Mouse (Mus musculus): Measurements from ENCODE around the gene Dlgap4. TPM values are rescaled to one million over a fixed set of nuclear protein-coding genes. Genes with fewer than 3 reads are reported as not detected.

The Dlgap4 gene
- polyA plus RNA-seq, 1 experiment from 2014 or later = 74.8 TPM

GRCm38 (mm10) chr2:156766227-156767019, 152.9 kb downstream of the Dlgap4 start:
- H3K4me3 ChIP-seq (ENCODE audit: low read depth, low read length) = no peak overlapping the region
- no peaks in the 10 kb centered on the region for H3K4me1 ChIP-seq (replicated peaks; ENCODE audit: control insufficient read depth, insufficient read depth, low read length)
- WGBS = 65% methylated on average over 10 of the region's 10 CpGs
- no peaks in the 10 kb centered on the region for H3K27me3 ChIP-seq (replicated peaks; ENCODE audit: control insufficient read depth, insufficient read depth, low read length)
- H3K27ac ChIP-seq (ENCODE audit: low read depth) = no peak overlapping the region
- H3K36me3 ChIP-seq (ENCODE audit: control insufficient read depth, insufficient read depth, low read length) = peaks cover 23% of the 10 kb centered on the region
- ATAC-seq (replicated peaks; ENCODE audit: low FRiP score, low TSS enrichment, low read depth) (no peak), DNase-seq (ENCODE audit: low spot score) (no peak)
- H3K9ac ChIP-seq (ENCODE audit: low read length) = no peak overlapping the region
- no peaks in the 10 kb centered on the region for H3K9me3 ChIP-seq (ENCODE audit: control insufficient read depth, low read length)
- no peak overlapping the region for H3K4me2 ChIP-seq (ENCODE audit: low read length)

DNA sequence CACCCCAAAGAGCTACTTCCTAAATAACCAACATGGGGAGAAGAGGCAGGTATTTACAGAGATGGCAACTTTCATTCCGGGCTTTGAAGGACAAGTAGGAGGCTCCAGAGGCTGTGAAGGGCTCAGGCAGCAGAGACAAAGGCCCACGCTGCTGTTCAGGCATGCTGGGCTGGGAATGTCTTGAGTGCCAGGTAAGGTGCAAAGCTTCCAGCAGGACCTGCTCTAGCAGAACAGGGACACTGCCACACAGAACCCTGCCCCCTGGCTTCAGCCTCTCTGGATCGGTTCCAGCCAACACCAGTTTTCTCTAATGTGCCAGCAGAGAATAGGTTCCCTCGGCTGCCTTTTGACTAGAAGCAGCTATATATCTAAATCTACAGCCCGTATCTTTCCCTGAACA, 153.6 kb downstream of the Dlgap4 start:
- Histone ChIP-seq H3K4me3 (ENCODE audit: low read depth, low read length) (no peak overlapping the region), H3K36me3 (ENCODE audit: control insufficient read depth, insufficient read depth, low read length) (peaks cover 16% of the 10 kb centered on the region), H3K27ac (ENCODE audit: low read depth) (no peak overlapping the region), H3K9ac (ENCODE audit: low read length) (no peak overlapping the region), H3K27me3 (replicated peaks; ENCODE audit: control insufficient read depth, insufficient read depth, low read length) (no peaks in the 10 kb centered on the region), H3K9me3 (ENCODE audit: control insufficient read depth, low read length) (no peaks in the 10 kb centered on the region), H3K4me2 (ENCODE audit: low read length) (no peak overlapping the region), H3K4me1 (replicated peaks; ENCODE audit: control insufficient read depth, insufficient read depth, low read length) (no peaks in the 10 kb centered on the region)
- DNase-seq (ENCODE audit: low spot score) = no peak
- ATAC-seq (replicated peaks; ENCODE audit: low FRiP score, low TSS enrichment, low read depth) = no peak
- 68% methylated on average over 5 of the region's 5 CpGs for WGBS

DNA sequence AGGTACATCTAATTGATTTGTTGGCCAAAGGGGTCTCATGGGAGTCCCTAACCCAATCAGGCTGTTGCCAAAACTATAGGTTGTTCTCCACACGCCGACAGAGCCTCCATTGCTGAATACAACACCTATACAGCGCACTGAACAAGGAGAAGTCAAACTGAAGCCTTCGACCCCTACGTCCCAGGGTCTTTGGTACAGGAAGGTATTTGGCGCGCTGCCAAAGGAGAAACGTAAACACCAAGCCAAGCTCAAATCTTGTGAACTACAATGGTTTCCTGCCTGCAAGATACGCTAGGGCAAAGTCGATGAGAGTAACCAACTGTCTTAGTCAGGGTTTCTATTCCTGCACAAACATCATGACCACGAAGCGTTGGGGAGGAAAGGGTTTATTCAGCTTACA, 155.8 kb downstream of the Dlgap4 start:
- no peaks in the 10 kb centered on the region for H3K27me3 ChIP-seq (replicated peaks; ENCODE audit: control insufficient read depth, insufficient read depth, low read length)
- no peak overlapping the region for H3K4me2 ChIP-seq (ENCODE audit: low read length)
- no peak overlapping the region for H3K27ac ChIP-seq (ENCODE audit: low read depth)
- H3K36me3 ChIP-seq (ENCODE audit: control insufficient read depth, insufficient read depth, low read length) = no peaks in the 10 kb centered on the region
- no peak overlapping the region for H3K9ac ChIP-seq (ENCODE audit: low read length)
- DNase-seq (ENCODE audit: low spot score) (no peak), ATAC-seq (replicated peaks; ENCODE audit: low FRiP score, low TSS enrichment, low read depth) (no peak)
- H3K4me3 ChIP-seq (ENCODE audit: low read depth, low read length) = no peak overlapping the region
- 0 out of 2 replicates have a peak, but pooled peaks cover 4% of the 10 kb centered on the region for H3K4me1 ChIP-seq (replicated peaks; ENCODE audit: control insufficient read depth, insufficient read depth, low read length)
- 58% methylated on average over 12 of the region's 12 CpGs for WGBS
- H3K9me3 ChIP-seq (ENCODE audit: control insufficient read depth, low read length) = no peaks in the 10 kb centered on the region

- no peak for ATAC-seq (replicated peaks; ENCODE audit: low FRiP score, low TSS enrichment, low read depth)
- H3K4me1 ChIP-seq (replicated peaks; ENCODE audit: control insufficient read depth, insufficient read depth, low read length) = peaks cover 13% of the 10 kb centered on the region
- H3K4me3 ChIP-seq (ENCODE audit: low read depth, low read length) = no peak overlapping the region
- H3K9me3 ChIP-seq (ENCODE audit: control insufficient read depth, low read length) = no peaks in the 10 kb centered on the region
- H3K9ac ChIP-seq (ENCODE audit: low read length) = no peak overlapping the region
- no peak for DNase-seq (ENCODE audit: low spot score)
- 0 out of 2 replicates have a peak, but pooled peaks cover under 1% of the 10 kb centered on the region for H3K36me3 ChIP-seq (ENCODE audit: control insufficient read depth, insufficient read depth, low read length)
- no peaks in the 10 kb centered on the region for H3K27me3 ChIP-seq (replicated peaks; ENCODE audit: control insufficient read depth, insufficient read depth, low read length)
- H3K4me2 ChIP-seq (ENCODE audit: low read length) = no peak overlapping the region
- H3K27ac ChIP-seq (ENCODE audit: low read depth) = no peak overlapping the region
Measured at GRCm38 (mm10) chr2:156773470-156773869, 160.0 kb downstream of the Dlgap4 start.

GRCm38 (mm10) chr2:156774035-156774737, 160.7 kb downstream of the Dlgap4 start:
- DNase-seq (ENCODE audit: low spot score) = no peak
- Histone ChIP-seq H3K36me3 (ENCODE audit: control insufficient read depth, insufficient read depth, low read length) (0 out of 2 replicates have a peak, but pooled peaks cover 8% of the 10 kb centered on the region), H3K4me2 (ENCODE audit: low read length) (peak overlapping the region; percentile 49), H3K9ac (ENCODE audit: low read length) (peak overlapping the region; percentile 47), H3K27ac (ENCODE audit: low read depth) (peak overlapping the region; percentile 94), H3K4me3 (ENCODE audit: low read depth, low read length) (peak overlapping the region; percentile 42; the same call in 1 of the 2 replicates), H3K4me1 (replicated peaks; ENCODE audit: control insufficient read depth, insufficient read depth, low read length) (peaks cover 16% of the 10 kb centered on the region), H3K27me3 (replicated peaks; ENCODE audit: control insufficient read depth, insufficient read depth, low read length) (no peaks in the 10 kb centered on the region), H3K9me3 (ENCODE audit: control insufficient read depth, low read length) (no peaks in the 10 kb centered on the region)
- ATAC-seq (replicated peaks; ENCODE audit: low FRiP score, low TSS enrichment, low read depth) = no peak
- 61% methylated on average over 13 of the region's 13 CpGs for whole genome bisulfite sequencing

- 0 out of 2 replicates have a peak, but pooled peaks cover 12% of the 10 kb centered on the region for H3K36me3 ChIP-seq (ENCODE audit: control insufficient read depth, insufficient read depth, low read length)
- no peaks in the 10 kb centered on the region for H3K27me3 ChIP-seq (replicated peaks; ENCODE audit: control insufficient read depth, insufficient read depth, low read length)
- peaks cover 16% of the 10 kb centered on the region for H3K4me1 ChIP-seq (replicated peaks; ENCODE audit: control insufficient read depth, insufficient read depth, low read length)
- no peaks in the 10 kb centered on the region for H3K9me3 ChIP-seq (ENCODE audit: control insufficient read depth, low read length)
- DNase-seq (ENCODE audit: low spot score) = peak; percentile 86
- H3K4me2 ChIP-seq (ENCODE audit: low read length) = peak within 1 kb of the TSS; percentile 49
- H3K27ac ChIP-seq (ENCODE audit: low read depth) = peak within 1 kb of the TSS; percentile 94
- peak within 1 kb of the TSS; percentile 42 for H3K4me3 ChIP-seq (ENCODE audit: low read depth, low read length)
- peak within 1 kb of the TSS; percentile 63 for H3K9ac ChIP-seq (ENCODE audit: low read length)
- ATAC-seq (replicated peaks; ENCODE audit: low FRiP score, low TSS enrichment, low read depth) = peak; percentile 87
- WGBS = 4% methylated on average over 28 of the region's 28 CpGs
Measured at GRCm38 (mm10) chr2:156774738-156775454, 161.4 kb downstream of the Dlgap4 start, which contains the start of gene Myl9. Myl9 (plus strand) TSS chr2:156775420.

DNA sequence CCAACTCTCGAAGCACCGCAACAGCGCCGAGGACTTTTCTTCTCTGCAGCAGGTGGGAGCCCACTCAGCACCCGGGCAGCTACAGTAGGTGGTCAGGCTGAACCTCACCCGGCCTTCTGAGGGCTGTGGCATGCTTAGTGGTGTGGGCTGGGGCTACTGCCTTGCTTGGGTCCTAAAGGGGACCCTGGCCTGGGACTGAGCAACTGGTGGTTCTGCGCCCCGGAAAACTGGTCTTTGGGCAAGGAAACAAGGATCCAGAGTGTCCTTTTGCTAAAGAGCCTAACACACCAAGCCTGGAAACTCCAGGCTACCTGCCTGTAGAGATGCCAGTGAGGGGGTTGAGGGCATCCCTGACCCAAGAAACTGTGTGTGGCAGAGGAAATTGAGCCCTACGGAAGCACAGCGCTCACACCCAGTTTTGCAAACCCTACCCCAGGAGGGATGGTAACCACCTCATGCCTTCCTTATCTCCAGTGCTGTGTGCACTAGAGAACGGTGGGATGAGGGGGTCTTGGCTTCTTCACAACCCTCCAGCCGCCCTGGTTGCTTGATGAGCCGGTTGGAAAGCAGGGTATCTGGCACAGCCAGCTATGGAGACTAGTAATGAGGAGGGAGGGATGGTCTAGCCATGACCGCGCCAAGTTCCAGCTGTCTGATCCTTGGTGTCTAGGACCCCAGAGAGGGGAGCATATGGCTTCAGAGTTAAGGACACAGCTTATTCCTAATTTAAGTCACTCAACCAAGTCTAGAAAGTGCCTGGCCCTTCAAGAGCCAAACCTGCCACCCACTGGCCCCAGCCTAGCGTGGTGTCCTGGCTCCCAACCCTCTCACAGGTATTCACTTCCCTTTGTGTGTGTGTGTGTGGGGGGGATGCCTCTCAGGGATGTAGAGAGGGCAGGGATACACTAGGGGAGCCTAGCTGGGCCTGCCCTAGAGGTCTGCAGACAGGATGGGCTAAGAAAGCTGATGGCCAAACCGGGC, 162.2 kb downstream of the Dlgap4 start:
- peak overlapping the region; percentile 49 for H3K4me2 ChIP-seq (ENCODE audit: low read length)
- peak overlapping the region; percentile 94 for H3K27ac ChIP-seq (ENCODE audit: low read depth)
- ATAC-seq (replicated peaks; ENCODE audit: low FRiP score, low TSS enrichment, low read depth) (no peak), DNase-seq (ENCODE audit: low spot score) (peak; percentile 57)
- 30% methylated on average over 17 of the region's 17 CpGs for WGBS
- H3K27me3 ChIP-seq (replicated peaks; ENCODE audit: control insufficient read depth, insufficient read depth, low read length) = no peaks in the 10 kb centered on the region
- H3K4me3 ChIP-seq (ENCODE audit: low read depth, low read length) = peak overlapping the region; percentile 42
- H3K36me3 ChIP-seq (ENCODE audit: control insufficient read depth, insufficient read depth, low read length) = 0 out of 2 replicates have a peak, but pooled peaks cover 14% of the 10 kb centered on the region
- H3K9ac ChIP-seq (ENCODE audit: low read length) = peak overlapping the region; percentile 63
- no peaks in the 10 kb centered on the region for H3K9me3 ChIP-seq (ENCODE audit: control insufficient read depth, low read length)
- H3K4me1 ChIP-seq (replicated peaks; ENCODE audit: control insufficient read depth, insufficient read depth, low read length) = peaks cover 23% of the 10 kb centered on the region

Measured in intestine, embryonic 14.5 days (tissue).